In genomic region chr3:45319257-45319656, GRCm38 (mm10) we compare ENCODE assay signal across 21 mouse cellular contexts. TPM values are rescaled to one million over a fixed set of nuclear protein-coding genes. Genes with fewer than 3 reads are reported as not detected.
DNase-seq lines count a peak whose midpoint lies in the region; ATAC-seq and TF ChIP-seq lines count a peak whose summit lies in the region.
"Had no signal": no experiment of that assay in that cellular context is flagged by ENCODE, and none has a peak within 500 bp of the region (broad histone marks: within the 10 kb centered on the region; RNA-seq: fewer than 3 reads in every experiment).

No protein-coding gene starts in this region.

- TF ChIP-seq CTCF in gastrocnemius, adult 2 months (IDR thresholded peaks at IDR 0.05) = peak; percentile 61
- peak; percentile 44 for TF ChIP-seq CTCF in liver, postnatal 0 days (IDR thresholded peaks at IDR 0.05; ENCODE audit: low read depth)

- DNase-seq in gastrocnemius, adult 2 months = no peak
- DNase-seq in gastrocnemius, postnatal 10 days = no peak
- DNase-seq in liver, postnatal 0 days = no peak
- DNase-seq in liver, embryonic 11.5 days (ENCODE audit: low spot score) = no peak
- peak; percentile 30 for DNase-seq in ES-CJ7 (ENCODE audit: low read depth, low spot score)
- DNase-seq in c-Kit-positive CD71-positive TER-119-negative erythroid progenitor cells, embryonic 14.5 days (ENCODE audit: low read depth) = peak; percentile 4
- DNase-seq in spleen, postnatal 10 days (ENCODE audit: low spot score in 2 of 2) = no peak
- no peak for DNase-seq in kidney, postnatal 36 days
- DNase-seq: adrenal gland, postnatal 25 days; cerebellum, adult 11 months; gastrocnemius, postnatal 36 days; layer of hippocampus, adult 9-11 months; right cerebral cortex, postnatal 25 days; thymus, adult 18-20 months had no signal

- H3K9me3 ChIP-seq in liver, postnatal 0 days (ENCODE audit: low read length) = no peaks in the 10 kb centered on the region
- no peaks in the 10 kb centered on the region for H3K9me3 ChIP-seq in liver, embryonic 11.5 days (ENCODE audit: control insufficient read depth, low read length)
- H3K9me3 ChIP-seq: heart, embryonic 15.5 days; hindbrain, embryonic 15.5 days; liver, embryonic 15.5 days had no signal

- no peak overlapping the region for H3K4me2 ChIP-seq in liver, postnatal 0 days (ENCODE audit: low read depth, low read length)
- H3K4me2 ChIP-seq in liver, embryonic 11.5 days = no peak overlapping the region
- H3K4me2 ChIP-seq: heart, embryonic 15.5 days; hindbrain, embryonic 15.5 days; liver, embryonic 15.5 days had no signal

- no peak overlapping the region for H3K27ac ChIP-seq in gastrocnemius, adult 2 months
- H3K27ac ChIP-seq in liver, postnatal 0 days (ENCODE audit: low read depth) = no peak overlapping the region
- H3K27ac ChIP-seq in liver, embryonic 11.5 days (ENCODE audit: low read depth, low read length) = no peak overlapping the region
- H3K27ac ChIP-seq: heart, embryonic 15.5 days; hindbrain, embryonic 15.5 days; liver, embryonic 15.5 days had no signal

- no peak overlapping the region for H3K4me3 ChIP-seq in gastrocnemius, adult 2 months
- no peak overlapping the region for H3K4me3 ChIP-seq in liver, postnatal 0 days (ENCODE audit: low read depth, low read length)
- no peak overlapping the region for H3K4me3 ChIP-seq in liver, embryonic 11.5 days (ENCODE audit: low read depth, low read length)
- H3K4me3 ChIP-seq: erythroblast, embryonic 14.5 days; heart, embryonic 15.5 days; hindbrain, embryonic 15.5 days; liver, embryonic 15.5 days; myocyte had no signal

- ATAC-seq in liver, postnatal 0 days = no peak
- ATAC-seq in liver, embryonic 11.5 days (replicated peaks; ENCODE audit: low FRiP score) = no peak

- 34% methylated on average over 2 of the region's 2 CpGs for WGBS in liver, postnatal 0 days (ENCODE audit: insufficient replicate concordance)
- WGBS in liver, embryonic 11.5 days = 42% methylated on average over 2 of the region's 2 CpGs

- no peaks in the 10 kb centered on the region for H3K27me3 ChIP-seq in liver, postnatal 0 days (ENCODE audit: insufficient read depth, low read length)
- no peaks in the 10 kb centered on the region for H3K27me3 ChIP-seq in liver, embryonic 11.5 days (replicated peaks; ENCODE audit: control insufficient read depth, insufficient read depth, low read length)
- H3K27me3 ChIP-seq: heart, embryonic 15.5 days; hindbrain, embryonic 15.5 days; liver, embryonic 15.5 days had no signal

- intact Hi-C loops in gastrocnemius, adult 2 months (cut with DNase I) = no loop called here

- H3K36me3 ChIP-seq in liver, postnatal 0 days (replicated peaks; ENCODE audit: insufficient read depth, low read length) = no peaks in the 10 kb centered on the region
- H3K36me3 ChIP-seq in liver, embryonic 11.5 days (ENCODE audit: control insufficient read depth, insufficient read depth, low read length) = no peaks in the 10 kb centered on the region
- H3K36me3 ChIP-seq: heart, embryonic 15.5 days; hindbrain, embryonic 15.5 days; liver, embryonic 15.5 days had no signal

- H3K4me1 ChIP-seq in liver, postnatal 0 days (ENCODE audit: insufficient read depth) = no peaks in the 10 kb centered on the region
- H3K4me1 ChIP-seq in liver, embryonic 11.5 days (replicated peaks; ENCODE audit: control insufficient read depth, insufficient read depth, low read length) = no peaks in the 10 kb centered on the region
- H3K4me1 ChIP-seq: heart, embryonic 15.5 days; hindbrain, embryonic 15.5 days; liver, embryonic 15.5 days had no signal

- no peak for TF ChIP-seq EP300 in liver, postnatal 0 days (IDR thresholded peaks at IDR 0.05; ENCODE audit: low read depth)

- H3K9ac ChIP-seq in liver, postnatal 0 days (replicated peaks) = no peak overlapping the region
- no peak overlapping the region for H3K9ac ChIP-seq in liver, embryonic 11.5 days (ENCODE audit: low read depth, low read length)
- H3K9ac ChIP-seq: heart, embryonic 15.5 days; hindbrain, embryonic 15.5 days; liver, embryonic 15.5 days had no signal

RNA-seq across cellular contexts. Expression of gene Pcdh10, which starts 58.9 kb away (rescaled TPM):
- total RNA-seq in gastrocnemius, adult 2 months (2021) = under 1 TPM; 0.05 to 0.06 TPM
- 1 to 10 TPM in 1 of 2 experiments, under 1 TPM in 1; 0.85 to 1.3 TPM for total RNA-seq in gastrocnemius, postnatal 10 days (2021)
- not detected in 2 replicates for polyA plus RNA-seq in liver, postnatal 0 days (2015; fragmentation: Nextera tagmentation; extraction: Ambion mirVana)
- 0.75 and 1.1 TPM in 2 replicates for polyA plus RNA-seq in liver, embryonic 11.5 days (2014; fragmentation: Nextera tagmentation; extraction: Ambion mirVana)
- total RNA-seq: common myeloid progenitor, adult 5-6 weeks; megakaryocyte, adult 5-6 weeks had no signal
- polyA plus RNA-seq: myocyte had no signal

Comparison
In these comparisons a context has a peak if more than half of its experiments do, and no peak if none do; other contexts are left out.
1. DNase-seq: peak in ES-CJ7 (single experiment) and c-Kit-positive CD71-positive TER-119-negative erythroid progenitor cells, embryonic 14.5 days (single experiment); none in gastrocnemius, adult 2 months (single experiment), gastrocnemius, postnatal 10 days (single experiment), liver, postnatal 0 days (single experiment), liver, embryonic 11.5 days (single experiment), spleen, postnatal 10 days (0 of 2) and kidney, postnatal 36 days (0 of 2).